Mouse (Mus musculus): ENCODE measurements at regions not wholly inside any gene's neighbourhood (a gene's known extent, or its start where the extent isn't known, plus 50 kb on each side); places are given as distances from the start of the nearest gene placed in this dataset.

DNA sequence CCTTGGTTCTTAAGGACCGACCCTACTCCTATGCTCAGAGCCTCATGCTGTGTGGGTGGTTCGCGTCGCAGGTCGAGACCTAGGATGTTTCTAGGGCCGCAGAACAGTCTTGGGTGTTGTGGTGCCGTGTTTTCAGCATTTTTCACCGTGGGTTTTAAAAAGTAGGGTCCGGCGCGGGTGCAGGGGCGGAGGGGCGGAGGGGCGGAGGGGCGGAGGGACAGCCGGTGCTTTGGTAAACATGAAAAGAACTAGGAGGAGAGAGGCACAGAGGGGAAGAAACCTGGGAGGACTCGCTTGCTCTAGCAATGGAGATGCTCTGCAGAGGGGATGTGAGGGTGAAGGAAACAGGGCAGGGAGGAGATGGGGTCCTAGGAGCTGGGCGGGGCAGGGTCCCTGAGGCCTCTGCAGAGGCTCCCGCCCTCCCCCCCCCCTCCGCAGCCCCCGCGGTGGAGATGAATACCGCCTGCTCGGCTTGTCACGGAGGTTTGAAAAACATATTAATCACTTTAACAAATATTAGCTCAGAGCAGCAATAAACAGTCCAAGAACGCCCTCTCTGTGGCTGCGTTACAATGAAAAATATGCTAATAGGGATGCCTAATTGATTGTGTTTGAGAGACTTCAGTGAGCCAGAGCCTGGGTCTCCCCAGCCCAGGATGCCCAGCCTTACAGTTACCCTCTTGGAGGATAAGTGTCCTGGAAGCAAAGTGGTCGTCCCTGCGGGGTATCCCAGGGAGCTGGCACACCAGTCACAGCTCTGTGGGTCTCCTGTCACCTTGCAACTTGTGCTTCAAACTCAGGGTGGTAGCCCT lies 94.0 kb upstream of the Gm26897 start:
- Histone ChIP-seq H3K4me1 (ENCODE audit: control insufficient read depth, insufficient read depth, low read length) (no peaks in the 10 kb centered on the region), H3K27me3 (ENCODE audit: control insufficient read depth, insufficient read depth, low read length) (no peaks in the 10 kb centered on the region; the same call in 1 of the 2 replicates), H3K27ac (ENCODE audit: insufficient read depth, low read length) (no peak overlapping the region), H3K4me3 (replicated peaks; ENCODE audit: insufficient read depth, low read depth, low read length) (no peak overlapping the region)
- no peak for DNase-seq
- 16% methylated on average over 29 of the region's 29 CpGs for WGBS
- TF ChIP-seq POLR2A (IDR thresholded peaks at IDR 0.05; ENCODE audit: borderline replicate concordance, insufficient read depth, low read length) (no peak), CTCF (IDR thresholded peaks at IDR 0.05; ENCODE audit: borderline replicate concordance, insufficient read depth, low read depth, low read length) (no peak)

DNA sequence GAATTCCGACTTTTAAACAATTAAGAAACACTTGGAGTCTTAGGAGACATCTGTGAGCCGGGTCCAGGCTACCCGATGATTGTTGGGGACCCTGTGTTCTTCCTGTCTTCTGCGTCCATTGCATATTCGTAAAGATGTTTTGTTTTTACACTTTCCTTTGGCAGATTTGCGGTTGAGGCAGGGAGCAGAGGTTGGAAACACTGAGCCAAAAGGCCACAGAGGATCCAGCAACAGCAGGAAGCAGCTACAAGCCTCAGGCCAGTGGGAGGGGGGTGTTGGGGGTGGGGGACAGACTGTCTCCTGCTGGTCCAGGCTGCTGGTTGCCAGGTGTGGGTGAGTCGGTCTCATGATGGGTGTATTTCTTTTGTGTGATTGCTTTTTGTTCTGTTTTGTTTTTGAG lies 92.7 kb upstream of the Gm26897 start:
- Histone ChIP-seq H3K27ac (ENCODE audit: insufficient read depth, low read length) (no peak overlapping the region), H3K4me1 (ENCODE audit: control insufficient read depth, insufficient read depth, low read length) (no peaks in the 10 kb centered on the region), H3K27me3 (ENCODE audit: control insufficient read depth, insufficient read depth, low read length) (no peaks in the 10 kb centered on the region; the same call in 1 of the 2 replicates), H3K4me3 (replicated peaks; ENCODE audit: insufficient read depth, low read depth, low read length) (no peak overlapping the region)
- 63% methylated on average over 7 of the region's 7 CpGs for WGBS
- TF ChIP-seq CTCF (IDR thresholded peaks at IDR 0.05; ENCODE audit: borderline replicate concordance, insufficient read depth, low read depth, low read length) = no peak
- no peak for TF ChIP-seq POLR2A (IDR thresholded peaks at IDR 0.05; ENCODE audit: borderline replicate concordance, insufficient read depth, low read length)
- no peak for DNase-seq

DNA sequence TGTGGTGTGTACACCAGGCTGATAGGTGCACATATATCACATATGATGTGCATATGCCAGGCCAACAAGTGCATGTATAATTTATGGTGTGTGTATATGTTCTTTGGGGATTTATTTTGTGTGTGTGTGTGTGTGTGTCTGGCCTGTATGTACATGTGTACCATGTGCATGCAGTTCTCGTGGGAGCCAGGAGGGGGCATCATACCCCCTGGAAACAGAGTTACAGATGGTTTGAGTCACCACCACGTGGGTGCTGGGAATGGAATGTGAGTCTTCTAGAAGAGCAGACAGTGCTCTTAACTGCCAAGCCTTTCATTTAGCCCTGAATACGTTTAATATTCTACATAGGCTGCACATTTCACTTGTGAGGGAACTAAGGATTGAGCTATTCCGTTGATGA lies 92.0 kb upstream of the Gm26897 start:
- H3K27ac ChIP-seq (ENCODE audit: insufficient read depth, low read length) = no peak overlapping the region
- no peak overlapping the region for H3K4me3 ChIP-seq (replicated peaks; ENCODE audit: insufficient read depth, low read depth, low read length)
- H3K4me1 ChIP-seq (ENCODE audit: control insufficient read depth, insufficient read depth, low read length) = no peaks in the 10 kb centered on the region
- WGBS = 82% methylated on average over 4 of the region's 4 CpGs
- TF ChIP-seq CTCF (IDR thresholded peaks at IDR 0.05; ENCODE audit: borderline replicate concordance, insufficient read depth, low read depth, low read length) = no peak
- no peak for TF ChIP-seq POLR2A (IDR thresholded peaks at IDR 0.05; ENCODE audit: borderline replicate concordance, insufficient read depth, low read length)
- no peaks in the 10 kb centered on the region; the same call in 1 of the 2 replicates for H3K27me3 ChIP-seq (ENCODE audit: control insufficient read depth, insufficient read depth, low read length)
- DNase-seq = no peak

DNA sequence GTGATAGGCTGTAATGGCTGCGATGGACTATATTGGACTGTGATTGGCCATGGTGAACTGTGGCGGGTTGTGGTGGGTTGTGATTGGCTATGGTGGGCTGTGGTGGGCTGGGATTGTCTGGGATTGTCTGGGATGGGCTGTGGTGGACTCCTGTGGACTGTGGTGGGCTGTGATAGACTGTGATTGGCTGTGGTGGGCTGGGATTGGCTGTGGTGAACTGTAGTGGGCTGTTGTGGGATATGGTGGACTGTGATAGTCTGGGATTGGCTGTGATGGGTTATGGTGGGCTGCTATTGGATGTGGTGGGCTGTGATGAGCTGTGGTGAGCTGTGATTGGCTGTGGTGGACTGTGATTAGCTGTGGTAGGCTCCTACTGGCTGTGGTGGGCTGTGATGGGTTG lies 89.6 kb upstream of the Gm26897 start:
- H3K27ac ChIP-seq (ENCODE audit: insufficient read depth, low read length) = no peak overlapping the region
- H3K27me3 ChIP-seq (ENCODE audit: control insufficient read depth, insufficient read depth, low read length) = no peaks in the 10 kb centered on the region; the same call in 1 of the 2 replicates
- H3K4me1 ChIP-seq (ENCODE audit: control insufficient read depth, insufficient read depth, low read length) = no peaks in the 10 kb centered on the region
- WGBS = 91% methylated on average over 2 of the region's 2 CpGs
- no peak for DNase-seq
- H3K4me3 ChIP-seq (replicated peaks; ENCODE audit: insufficient read depth, low read depth, low read length) = no peak overlapping the region
- TF ChIP-seq POLR2A (IDR thresholded peaks at IDR 0.05; ENCODE audit: borderline replicate concordance, insufficient read depth, low read length) = no peak
- TF ChIP-seq CTCF (IDR thresholded peaks at IDR 0.05; ENCODE audit: borderline replicate concordance, insufficient read depth, low read depth, low read length) = no peak

DNA sequence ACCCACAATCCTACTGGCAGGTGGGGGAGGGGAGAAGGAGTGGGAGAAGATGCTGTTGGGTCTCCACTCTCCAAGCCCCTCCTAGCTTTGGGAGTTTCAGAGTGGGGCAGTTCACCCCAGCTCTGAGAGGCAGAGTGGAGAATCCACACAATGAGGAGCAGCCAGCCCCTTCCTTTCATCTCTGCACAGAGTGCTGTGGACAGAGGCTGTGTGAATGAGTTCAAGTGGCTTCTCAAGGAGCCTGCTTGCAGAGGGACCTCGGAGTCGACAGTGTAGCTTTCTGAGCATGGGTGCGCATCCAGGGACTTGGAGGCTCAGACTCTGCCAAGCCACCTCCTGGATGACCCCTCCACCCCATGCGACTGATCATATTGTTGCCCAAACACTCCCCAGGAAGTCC lies 88.9 kb upstream of the Gm26897 start:
- no peak overlapping the region for H3K27ac ChIP-seq (ENCODE audit: insufficient read depth, low read length)
- no peak for DNase-seq
- no peak for TF ChIP-seq CTCF (IDR thresholded peaks at IDR 0.05; ENCODE audit: borderline replicate concordance, insufficient read depth, low read depth, low read length)
- TF ChIP-seq POLR2A (IDR thresholded peaks at IDR 0.05; ENCODE audit: borderline replicate concordance, insufficient read depth, low read length) = no peak
- no peaks in the 10 kb centered on the region for H3K4me1 ChIP-seq (ENCODE audit: control insufficient read depth, insufficient read depth, low read length)
- H3K27me3 ChIP-seq (ENCODE audit: control insufficient read depth, insufficient read depth, low read length) = no peaks in the 10 kb centered on the region
- WGBS = 37% methylated on average over 4 of the region's 4 CpGs
- no peak overlapping the region for H3K4me3 ChIP-seq (replicated peaks; ENCODE audit: insufficient read depth, low read depth, low read length)

DNA sequence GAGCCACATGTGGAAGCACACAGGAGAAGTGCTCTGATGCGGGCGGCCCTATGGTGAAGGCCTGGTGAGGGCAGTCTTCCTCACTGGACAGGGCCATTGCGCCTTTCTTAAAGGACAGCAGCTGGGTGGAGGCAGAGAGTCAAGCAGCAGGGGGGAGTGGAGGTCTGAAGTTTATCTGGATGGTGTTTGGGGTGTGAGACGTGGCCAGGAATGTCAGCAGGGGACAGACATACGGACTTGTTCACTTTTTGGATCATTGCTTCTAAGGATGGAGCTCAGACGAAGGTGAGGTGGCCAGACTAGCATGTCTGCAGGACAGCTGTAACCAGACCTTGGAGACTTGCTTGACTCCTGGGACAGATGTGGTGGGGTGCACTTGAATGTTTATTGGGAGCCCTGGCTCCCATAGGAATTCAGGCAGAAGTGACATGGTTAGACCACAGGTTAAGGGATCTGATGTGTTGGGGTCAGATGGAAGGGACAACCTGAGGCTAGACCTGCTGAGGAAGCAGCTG lies 86.0 kb upstream of the Gm26897 start:
- no peak for DNase-seq
- TF ChIP-seq POLR2A (IDR thresholded peaks at IDR 0.05; ENCODE audit: borderline replicate concordance, insufficient read depth, low read length) = no peak
- no peak for TF ChIP-seq CTCF (IDR thresholded peaks at IDR 0.05; ENCODE audit: borderline replicate concordance, insufficient read depth, low read depth, low read length)
- H3K4me1 ChIP-seq (ENCODE audit: control insufficient read depth, insufficient read depth, low read length) = no peaks in the 10 kb centered on the region
- no peak overlapping the region for H3K27ac ChIP-seq (ENCODE audit: insufficient read depth, low read length)
- no peak overlapping the region for H3K4me3 ChIP-seq (replicated peaks; ENCODE audit: insufficient read depth, low read depth, low read length)
- 67% methylated on average over 6 of the region's 6 CpGs for WGBS
- H3K27me3 ChIP-seq (ENCODE audit: control insufficient read depth, insufficient read depth, low read length) = no peaks in the 10 kb centered on the region

DNA sequence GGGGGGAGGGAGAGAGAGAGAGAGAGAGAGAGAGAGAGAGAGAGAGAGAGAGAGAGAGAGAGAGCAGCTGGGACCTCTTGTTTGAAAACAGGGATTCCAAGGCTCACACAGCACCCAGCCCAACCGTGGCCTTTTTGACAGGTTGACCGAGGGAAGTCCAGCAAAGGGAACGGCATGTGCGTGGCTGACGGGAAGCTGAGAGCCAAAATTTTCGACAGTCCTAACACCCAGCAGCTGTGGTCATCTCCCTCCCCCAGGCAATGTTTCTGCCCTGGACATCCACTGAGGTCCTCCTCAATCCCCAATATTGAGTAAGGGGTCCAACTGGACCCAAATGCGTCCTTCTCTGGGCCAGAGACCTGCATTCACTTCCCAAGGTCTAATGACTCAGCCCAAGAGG lies 85.2 kb upstream of the Gm26897 start:
- Histone ChIP-seq H3K27me3 (ENCODE audit: control insufficient read depth, insufficient read depth, low read length) (no peaks in the 10 kb centered on the region), H3K4me3 (replicated peaks; ENCODE audit: insufficient read depth, low read depth, low read length) (no peak overlapping the region), H3K27ac (ENCODE audit: insufficient read depth, low read length) (no peak overlapping the region), H3K4me1 (ENCODE audit: control insufficient read depth, insufficient read depth, low read length) (no peaks in the 10 kb centered on the region)
- 12% methylated on average over 7 of the region's 7 CpGs for WGBS
- no peak for TF ChIP-seq CTCF (IDR thresholded peaks at IDR 0.05; ENCODE audit: borderline replicate concordance, insufficient read depth, low read depth, low read length)
- no peak for TF ChIP-seq POLR2A (IDR thresholded peaks at IDR 0.05; ENCODE audit: borderline replicate concordance, insufficient read depth, low read length)
- DNase-seq = no peak

DNA sequence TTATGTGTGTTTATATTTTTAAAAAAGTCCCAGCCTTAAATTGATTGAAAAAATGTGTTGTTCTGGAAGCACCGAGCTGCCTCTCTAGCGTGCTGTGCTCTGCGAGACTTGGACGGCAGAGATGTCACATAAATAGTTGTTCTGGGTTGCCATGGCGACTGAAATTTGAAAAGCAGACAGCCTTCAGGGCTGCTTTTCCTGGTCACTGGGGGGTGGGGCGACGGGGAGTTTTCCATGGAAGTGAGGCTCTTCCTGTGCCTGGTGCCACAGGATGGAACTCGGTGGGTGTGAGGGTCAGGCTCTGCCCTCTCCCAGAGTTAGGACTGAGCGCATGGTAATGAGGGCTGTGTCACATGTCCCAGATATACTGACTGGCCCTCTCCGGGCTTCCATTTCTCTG lies 84.7 kb upstream of the Gm26897 start:
- TF ChIP-seq CTCF (IDR thresholded peaks at IDR 0.05; ENCODE audit: borderline replicate concordance, insufficient read depth, low read depth, low read length) (no peak), POLR2A (IDR thresholded peaks at IDR 0.05; ENCODE audit: borderline replicate concordance, insufficient read depth, low read length) (no peak)
- no peaks in the 10 kb centered on the region for H3K4me1 ChIP-seq (ENCODE audit: control insufficient read depth, insufficient read depth, low read length)
- WGBS = 8% methylated on average over 10 of the region's 10 CpGs
- H3K27me3 ChIP-seq (ENCODE audit: control insufficient read depth, insufficient read depth, low read length) = no peaks in the 10 kb centered on the region
- H3K4me3 ChIP-seq (replicated peaks; ENCODE audit: insufficient read depth, low read depth, low read length) = no peak overlapping the region
- DNase-seq = no peak
- H3K27ac ChIP-seq (ENCODE audit: insufficient read depth, low read length) = no peak overlapping the region
